Mouse (Mus musculus): ENCODE measurements around the gene Akap6.
A peak's percentile ranks its signal among the peaks of the same experiment; 100 is the strongest.

Akap6 gene

DNA sequence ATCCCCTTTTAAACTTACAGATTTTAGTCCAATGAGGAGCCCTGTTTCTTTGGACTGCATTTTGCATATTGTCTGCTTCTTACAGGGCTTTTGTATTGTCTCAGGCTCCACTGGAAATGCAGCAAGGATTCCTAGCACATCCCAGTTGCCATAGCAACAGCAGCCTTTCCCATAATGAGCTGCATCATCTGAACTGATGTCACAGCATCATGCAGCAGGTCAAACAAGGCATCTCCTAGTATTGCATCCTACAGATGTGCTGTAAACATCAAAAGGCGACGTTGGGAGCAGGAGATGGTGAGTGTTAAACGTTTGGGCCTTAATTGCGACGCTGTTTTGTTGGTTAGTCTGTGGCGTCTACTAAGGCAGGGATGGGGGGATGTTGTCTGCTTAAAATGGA is at the start of gene Akap6:
Akap6 (plus strand) TSS at position 238 of the 400 bp plus-strand sequence.
- no peak for DNase-seq

DNA sequence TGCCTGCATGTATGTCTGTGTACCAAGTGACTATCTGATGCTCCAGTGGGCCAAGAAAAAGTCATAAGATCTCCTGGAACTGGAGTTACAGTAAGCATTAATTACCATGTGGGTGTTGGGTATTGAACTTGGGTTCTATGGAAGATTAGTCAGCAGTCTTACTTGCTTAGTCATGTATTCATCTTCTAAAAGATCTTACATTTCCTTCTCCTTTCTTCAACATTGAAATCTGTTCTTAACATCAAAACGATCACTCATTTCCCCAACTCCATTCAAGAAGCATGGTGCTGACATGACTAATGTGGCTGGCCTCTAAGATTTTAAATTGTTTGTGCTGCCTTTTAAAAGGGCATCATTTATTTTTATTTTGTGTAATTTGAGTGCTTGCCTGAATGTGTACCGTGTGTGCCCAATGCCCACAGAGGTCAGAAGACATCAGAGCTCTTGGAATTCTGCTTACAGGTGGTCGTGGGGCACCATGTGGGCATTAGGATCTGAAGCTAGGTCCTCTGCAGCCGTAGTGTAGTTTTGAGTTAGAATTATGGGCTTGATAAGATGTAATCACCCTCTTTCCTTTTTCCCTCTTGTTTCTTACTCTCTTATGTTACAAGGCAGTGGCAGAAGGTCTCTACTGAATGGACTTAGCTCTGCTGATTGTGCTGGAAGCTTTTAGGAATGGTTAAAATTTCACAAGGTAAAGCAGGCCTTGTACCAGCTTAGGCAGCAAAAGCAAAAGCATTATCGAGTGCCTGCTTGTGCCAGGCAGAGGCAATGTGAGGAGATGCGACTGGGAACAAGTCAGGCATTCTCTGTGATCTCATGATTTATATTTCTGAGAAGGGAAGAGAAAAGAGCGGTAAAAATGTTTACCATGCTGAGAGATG is 36.0 kb upstream of the Akap6 start:
- no peak for DNase-seq

DNA sequence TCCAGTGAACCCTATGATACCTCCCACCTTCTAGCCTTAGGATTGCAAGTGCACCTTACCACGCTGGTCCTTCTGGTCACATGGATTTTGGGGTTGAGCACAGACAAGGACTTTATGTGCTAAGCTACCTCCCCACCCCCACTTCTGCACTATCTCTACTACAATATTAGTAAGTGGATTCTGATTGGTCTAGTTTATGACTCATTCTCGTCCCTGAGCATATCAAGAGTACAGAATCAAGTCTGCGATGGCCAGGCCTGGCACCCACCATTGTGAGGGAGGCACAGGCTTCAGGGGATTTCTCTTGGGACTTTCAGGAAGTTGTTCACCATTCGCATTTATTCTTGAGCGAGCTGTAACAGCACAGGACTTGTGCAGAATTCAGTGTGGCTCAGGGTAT is 34.2 kb upstream of the Akap6 start:
- DNase-seq, result no peak

DNA sequence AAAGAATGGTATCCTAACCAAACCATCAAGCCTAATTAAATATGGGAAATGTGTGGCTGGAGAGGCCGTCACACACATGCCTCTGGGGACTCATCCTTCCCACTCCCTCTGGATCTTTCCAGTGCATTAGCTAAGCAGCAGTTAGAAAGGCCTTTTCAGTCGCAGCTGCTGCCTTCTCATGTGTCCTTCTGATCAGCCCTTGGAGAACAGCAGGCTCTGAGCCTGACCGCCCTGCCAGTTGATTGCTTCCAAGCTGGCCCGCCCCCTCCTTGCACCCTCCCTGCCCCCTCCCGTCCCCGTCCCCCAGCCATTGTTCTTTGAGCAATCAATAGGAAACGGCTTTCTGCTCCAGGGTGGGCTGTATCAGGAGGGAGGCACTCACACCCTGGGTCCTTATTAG is 27.7 kb upstream of the Akap6 start:
- DNase-seq, result peak; percentile 94

DNA sequence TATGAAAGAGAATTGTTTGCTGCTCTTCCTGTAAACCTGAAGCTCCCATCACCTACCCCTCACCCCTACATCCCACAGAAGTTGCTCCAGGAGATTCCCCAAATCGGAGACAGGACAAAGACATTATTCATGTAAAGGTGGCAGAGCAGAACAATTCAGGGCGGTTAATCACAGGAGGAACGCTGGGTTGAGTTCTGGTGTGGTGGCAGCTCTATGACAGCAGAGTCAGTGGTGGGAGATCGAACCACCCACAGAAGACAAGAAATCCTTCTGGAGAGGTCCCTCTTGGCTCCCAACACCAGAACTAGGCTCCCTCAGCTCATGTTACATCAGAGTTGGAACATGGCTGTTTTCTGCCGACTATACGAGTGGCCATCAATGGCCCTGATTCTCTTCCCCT is 27.2 kb upstream of the Akap6 start:
- no peak for DNase-seq

DNA sequence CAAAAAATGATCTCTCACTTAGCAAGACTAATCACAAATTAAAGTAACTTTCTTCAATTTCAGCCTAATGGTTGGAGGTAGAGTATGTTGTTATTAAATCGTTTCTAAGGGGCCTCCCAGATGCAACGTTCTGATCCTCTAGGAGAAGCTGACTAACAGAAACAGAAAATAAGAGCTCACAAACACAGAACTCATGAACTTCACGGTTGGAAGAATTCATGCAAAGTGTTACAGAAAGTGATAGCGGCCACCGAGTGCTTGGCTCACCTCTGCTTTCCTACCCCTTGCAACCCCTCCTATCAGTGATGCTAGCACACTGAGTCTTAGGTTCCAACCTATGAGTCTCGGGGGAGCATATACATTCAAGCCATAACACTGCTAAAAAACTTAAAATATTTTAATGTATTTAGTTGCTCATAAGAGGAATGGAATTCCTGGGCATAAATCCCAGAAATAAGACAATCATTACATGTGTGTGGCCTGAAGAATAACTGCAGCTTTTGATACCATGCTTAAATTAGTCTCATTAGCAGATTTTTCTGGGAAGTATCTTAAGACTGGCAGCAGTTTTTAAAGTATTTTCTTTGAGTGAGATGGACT is 25.7 kb upstream of the Akap6 start:
- no peak for DNase-seq

DNA sequence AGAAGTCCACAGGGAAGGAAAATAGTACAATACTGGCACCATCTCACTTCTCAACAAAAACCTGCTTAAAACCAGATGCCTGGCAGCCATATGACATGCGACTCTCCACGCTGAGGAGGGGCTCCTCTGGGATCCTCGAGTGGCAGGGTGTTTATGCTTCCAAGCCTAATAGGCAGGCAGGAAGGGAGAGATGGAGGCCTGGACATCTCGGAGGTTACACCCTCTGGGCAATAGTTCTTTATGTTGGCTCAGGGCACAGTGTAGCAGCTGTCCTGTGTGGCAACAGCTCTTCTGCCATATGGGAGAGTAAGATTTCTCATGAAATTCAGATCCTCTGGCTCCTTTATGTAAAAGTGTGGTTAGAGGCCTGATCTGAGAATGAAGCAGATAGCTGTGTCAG is 24.2 kb upstream of the Akap6 start:
- peak; percentile 42 for DNase-seq

DNA sequence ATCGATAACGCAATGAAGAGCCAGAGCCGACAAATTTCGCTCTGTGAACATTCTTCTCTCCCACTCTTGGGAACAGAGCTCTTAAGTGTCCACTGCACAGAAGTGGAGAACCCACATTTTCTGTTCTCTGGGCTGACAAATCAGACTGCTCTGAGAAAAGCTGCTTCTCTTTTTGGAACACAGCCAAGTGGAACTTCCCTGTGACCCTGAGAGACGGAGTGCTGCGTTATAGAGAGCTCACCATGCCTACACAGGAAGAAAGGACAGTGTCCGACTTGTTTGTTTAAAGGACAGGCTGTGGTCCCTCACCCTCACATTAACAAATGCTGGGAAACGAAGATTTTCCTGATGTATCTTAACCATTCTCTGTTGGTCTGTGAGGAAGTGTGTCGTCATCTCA is 11.8 kb upstream of the Akap6 start:
- no peak for DNase-seq

DNA sequence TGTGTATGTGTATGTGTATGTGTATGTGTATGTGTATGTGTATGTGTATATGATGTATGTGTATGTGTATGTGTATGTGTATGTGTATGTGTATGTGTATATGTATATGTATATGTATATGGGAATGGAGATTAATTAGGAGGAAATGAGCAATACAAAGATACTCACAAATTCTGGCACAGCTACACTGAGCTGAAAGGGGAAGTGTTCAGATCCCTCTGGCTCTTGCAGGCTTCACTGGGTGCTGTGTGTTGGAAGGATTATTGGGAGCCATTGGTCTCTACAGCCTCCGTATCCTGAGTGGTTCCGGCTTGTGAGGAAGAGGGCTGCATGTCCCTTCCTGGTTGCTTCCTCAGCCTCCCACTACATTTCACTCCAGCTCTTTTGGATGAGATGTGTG is 10.5 kb upstream of the Akap6 start:
- DNase-seq, result no peak

DNA sequence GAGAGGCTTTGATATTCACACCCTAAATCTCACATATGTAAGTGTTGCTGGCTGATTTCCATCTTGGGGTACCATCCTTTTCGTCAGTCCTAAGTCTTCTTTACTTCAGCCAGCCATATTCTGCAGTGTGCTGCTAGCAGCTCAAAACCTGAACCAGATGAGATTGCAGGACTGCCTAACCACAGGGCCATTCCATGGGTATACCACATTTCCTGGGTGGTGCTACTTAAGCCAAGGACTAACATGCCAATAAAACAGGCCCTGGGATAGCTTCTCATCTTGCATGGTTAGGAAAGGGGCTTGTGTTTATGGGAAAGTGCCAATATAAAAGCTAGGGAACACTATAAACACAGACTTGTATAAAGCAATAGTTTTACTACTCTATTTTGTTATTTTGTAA is 7.6 kb upstream of the Akap6 start:
- DNase-seq, result no peak

DNA sequence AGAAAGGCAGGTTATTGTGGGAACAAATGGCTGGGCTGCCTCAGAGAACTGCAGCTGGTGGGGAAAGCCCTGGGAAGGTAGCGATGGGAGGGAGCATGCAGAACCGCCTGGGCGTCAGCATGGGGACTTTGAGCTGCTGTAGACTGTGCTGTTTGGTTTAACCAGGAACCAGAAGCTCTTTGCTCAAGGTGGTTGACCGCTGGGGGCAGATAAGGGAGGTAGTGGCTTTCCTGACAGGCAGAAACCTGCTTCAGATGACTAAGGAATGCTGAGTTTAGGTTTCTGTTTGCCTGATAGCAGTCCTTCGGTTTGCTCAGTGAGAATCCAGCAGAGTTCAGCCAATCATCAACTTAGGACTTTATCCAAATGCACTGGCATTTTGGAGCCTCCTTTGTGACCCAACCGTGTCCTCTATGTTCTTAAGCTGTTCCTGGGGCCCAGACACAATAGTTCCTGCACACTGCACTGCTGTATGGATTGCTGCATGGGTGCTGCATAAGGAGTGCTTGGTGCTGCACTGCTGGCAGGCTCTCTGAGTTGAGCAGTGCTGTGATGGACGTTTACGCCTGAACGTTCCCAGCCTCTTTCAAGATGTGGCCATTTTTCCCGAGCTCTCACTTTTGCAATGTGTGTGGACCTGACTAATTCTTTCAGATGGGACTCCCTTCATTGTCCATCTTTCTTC is 6.8 kb upstream of the Akap6 start:
- DNase-seq, result no peak

DNA sequence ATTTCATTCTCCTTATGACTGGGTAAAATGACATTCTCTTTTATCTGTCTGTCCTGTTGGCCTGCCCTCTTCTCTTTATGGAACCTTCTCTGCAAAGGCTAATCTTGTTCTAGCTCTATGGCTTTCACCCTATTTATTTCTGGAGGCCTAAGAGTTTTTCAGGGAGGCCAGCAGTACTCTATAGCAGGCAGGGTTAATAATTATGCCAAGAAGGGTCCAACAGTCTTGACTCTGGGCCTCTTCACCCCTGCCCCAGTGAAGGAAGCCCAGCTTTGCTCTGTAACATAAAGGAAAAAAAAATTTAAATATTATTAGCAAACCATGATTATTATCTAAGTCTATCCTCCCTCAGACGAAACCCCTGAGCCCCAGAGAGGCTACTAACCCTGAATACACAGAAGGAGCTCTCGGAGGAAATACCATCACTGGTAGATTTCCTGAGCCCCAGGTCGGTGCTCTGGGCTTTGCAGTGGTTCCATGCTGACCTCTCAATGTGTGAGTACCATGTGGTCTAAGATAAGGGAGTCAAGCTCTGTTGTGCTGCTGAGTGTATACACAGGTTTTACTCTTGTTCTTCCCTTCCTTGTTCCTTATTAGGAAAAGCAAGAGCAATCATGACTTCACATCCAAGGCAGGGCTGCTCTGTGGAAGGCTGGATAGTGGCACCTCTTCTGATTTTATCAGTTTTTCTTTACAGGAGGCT is 1.6 kb upstream of the Akap6 start:
- DNase-seq, result no peak

DNA sequence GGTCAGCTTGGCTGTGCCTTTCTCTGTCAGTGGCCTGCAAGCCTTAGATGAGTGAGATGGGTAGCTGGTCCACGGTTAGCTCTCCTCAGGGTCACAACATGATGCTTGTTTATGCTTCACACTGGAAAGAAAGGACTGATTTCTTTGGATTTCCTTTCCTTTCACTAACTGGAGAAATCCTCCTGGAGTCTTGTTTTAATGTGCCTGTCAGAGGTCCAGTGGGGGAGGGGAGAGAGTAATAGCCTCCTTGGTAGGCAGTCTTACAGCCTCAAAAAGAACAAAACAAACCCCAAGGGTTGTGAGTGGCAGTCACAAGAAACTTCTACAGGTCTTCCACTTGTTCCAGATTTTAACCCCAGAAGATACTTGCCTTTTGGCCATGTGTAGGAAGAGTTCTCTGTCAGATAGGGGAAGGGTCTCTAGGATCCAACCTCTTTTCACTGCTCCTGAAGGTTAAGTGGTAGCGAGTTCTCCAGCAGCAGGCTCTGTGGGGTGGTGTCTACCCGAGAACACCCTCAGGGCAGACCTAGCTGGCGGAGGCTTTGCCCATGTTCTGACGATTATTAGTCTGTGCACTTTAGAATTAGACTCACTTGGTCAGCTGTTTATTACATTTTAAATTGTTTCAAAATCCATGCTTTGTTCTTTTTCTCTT is 780 bp upstream of the Akap6 start:
- DNase-seq, result no peak

DNA sequence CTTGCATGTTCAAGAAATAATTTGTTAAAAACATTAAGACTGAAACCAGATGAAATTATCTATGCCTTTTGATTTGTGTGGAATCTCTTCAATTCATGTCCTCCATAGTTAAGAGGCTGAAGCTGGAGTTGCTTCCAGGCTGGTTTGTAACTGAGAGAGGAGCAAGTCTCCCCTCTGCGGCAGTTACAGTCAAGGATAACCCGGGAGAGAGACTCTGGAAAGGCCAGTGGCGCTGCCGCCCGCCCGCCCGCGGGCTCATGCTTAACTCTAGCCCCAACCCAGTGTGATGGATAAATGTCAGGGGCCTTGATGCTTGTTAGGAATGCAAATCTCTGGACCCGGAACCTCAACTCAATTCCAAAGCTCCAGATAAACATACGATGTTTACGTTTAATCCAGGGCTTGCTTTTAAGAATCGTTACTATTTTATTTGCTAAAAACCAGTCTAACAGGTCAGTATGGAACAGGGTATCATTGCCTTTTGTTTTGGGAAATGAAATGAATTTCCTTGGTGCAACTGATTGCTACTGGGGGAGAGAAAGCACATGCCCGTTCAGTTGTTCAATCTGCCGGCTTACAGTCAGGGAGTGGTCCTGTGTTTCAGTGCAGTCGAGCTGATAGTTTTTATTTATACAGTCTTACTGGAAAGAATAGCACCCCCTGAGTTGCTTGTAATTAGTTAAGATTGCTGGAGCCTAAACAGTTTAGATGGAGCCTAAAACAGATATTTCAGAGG is 946 bp downstream of the Akap6 start:
- no peak for DNase-seq

DNA sequence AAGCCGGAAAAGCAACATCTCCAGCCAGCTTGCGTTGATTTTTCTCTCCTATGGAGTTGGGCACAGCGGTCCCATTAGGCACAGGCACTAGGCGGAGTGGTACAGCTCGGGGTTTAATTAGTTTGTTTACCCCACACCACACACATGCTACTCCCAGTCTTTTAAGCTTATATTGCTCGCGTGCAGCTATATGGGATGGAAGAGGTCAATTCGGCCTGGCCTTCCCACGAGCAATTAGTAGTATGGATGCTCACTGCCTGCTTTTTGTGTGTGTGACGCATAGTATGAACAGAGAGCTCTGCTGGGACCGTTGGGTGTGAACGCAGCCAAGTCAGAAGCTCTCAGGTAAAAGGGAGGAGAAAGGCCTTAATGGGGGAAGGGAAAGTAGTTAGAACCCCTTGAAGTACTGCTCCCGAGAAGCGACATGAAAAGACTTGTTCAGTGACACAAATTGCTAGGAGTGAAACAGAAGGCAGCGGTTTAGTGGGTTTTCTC is 1.6 kb downstream of the Akap6 start:
- no peak for DNase-seq

DNA sequence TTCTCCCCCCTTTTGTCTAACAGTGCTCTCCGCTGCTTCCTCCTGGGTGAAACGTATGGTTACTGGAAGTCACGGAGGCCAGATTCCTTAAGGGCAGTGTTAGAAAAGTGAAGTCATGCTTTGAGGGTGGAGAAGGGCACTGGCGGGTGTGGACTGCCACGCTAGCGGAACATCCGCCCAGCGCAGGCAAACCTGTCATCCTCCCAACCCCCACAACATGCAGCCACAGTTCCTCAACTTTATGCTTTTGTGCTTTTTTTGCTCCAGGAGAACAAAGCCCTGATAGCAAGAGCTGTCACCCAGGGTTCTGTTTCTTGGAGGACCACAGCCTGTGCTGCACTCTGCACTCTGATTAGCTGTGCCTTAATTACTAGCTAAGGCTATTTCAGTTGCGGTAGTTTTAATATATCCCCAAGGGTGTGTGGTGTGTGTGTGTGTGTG is 2.0 kb downstream of the Akap6 start:
- no peak for DNase-seq

DNA sequence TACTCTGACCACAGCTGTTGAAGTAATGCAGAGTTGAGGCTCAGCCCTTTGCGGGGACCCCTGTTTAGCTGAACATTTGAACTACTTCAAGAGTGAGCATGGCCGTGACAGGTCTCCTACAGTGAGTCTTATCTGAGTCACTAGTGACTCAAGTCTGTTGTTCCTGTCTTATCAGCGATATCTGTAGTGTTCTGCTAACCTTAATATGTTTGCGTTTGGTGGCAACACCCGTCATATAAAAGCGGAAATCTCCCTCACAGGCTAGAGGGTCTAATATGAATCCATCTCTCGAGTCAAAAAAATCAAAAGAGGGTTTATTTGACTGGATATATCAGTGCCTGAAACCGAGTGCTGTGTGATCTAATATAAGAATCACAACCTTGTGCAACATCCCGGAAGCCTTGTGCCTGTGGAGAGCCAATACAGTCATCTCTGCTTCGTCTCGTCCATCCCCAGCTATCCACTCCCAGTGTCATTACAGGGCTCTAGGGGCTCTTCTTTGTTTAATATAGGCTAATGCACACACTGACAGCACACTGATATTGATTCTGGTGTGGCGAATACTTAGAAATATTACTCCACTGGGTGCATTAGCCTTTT is 3.3 kb downstream of the Akap6 start:
- DNase-seq, result no peak

DNA sequence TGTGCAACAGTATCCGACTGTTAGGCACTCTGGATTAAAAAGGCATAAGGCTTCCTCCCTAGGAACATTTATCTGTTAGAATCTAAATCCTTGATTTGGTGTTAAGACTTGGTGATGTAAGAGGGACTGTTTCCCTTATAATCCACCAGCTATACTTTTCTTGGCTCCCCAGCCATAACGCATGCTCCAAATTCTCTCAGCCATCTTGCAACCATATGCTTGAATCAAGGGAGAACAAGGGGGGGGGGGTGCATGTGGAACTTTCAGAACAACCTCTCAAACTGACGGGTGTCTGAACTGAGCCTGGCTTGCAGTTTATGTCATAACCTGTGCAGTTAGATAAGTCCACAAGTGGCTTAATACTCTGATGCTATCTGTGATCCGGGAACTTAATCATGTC is 4.9 kb downstream of the Akap6 start:
- DNase-seq, result peak; percentile 39

DNA sequence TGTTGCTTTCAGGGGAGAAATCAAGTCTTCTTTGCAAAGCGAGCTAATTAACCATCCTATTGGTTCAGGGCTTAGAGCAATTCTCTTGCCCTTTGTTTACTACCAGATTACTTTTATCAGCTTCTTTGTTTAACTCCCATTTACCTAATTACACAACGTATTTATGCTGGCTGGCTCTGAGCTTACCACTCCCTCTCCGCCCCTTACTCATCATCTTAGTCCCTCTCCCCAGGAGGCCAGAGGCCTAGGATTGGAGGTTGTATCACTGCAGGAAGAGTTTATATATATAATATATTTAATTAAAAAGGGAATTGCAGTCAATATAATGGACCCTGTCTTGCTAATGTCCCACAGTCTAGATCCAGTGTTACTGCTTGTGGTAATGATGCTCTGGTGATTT is 5.6 kb downstream of the Akap6 start:
- no peak for DNase-seq

DNA sequence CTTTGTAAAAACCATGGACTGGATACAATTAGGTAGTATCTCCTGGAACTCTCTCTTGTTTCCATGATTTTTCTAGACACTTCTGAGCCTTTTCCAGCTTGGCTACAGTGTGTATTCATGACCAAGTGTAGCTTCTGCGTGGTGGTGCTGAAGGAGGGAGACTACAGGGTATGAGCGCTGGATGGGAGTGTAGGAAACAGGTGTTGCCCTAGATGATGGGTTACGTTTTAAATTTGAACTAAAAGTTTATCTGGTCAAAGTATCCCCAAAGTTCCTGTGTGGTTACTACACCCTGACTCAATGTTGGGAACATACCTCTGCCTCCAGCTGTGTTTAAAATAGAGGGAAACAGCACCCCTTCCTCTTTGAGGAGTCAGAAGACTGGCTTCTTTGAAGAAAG is 12.2 kb downstream of the Akap6 start:
- DNase-seq, result peak; percentile 19

DNA sequence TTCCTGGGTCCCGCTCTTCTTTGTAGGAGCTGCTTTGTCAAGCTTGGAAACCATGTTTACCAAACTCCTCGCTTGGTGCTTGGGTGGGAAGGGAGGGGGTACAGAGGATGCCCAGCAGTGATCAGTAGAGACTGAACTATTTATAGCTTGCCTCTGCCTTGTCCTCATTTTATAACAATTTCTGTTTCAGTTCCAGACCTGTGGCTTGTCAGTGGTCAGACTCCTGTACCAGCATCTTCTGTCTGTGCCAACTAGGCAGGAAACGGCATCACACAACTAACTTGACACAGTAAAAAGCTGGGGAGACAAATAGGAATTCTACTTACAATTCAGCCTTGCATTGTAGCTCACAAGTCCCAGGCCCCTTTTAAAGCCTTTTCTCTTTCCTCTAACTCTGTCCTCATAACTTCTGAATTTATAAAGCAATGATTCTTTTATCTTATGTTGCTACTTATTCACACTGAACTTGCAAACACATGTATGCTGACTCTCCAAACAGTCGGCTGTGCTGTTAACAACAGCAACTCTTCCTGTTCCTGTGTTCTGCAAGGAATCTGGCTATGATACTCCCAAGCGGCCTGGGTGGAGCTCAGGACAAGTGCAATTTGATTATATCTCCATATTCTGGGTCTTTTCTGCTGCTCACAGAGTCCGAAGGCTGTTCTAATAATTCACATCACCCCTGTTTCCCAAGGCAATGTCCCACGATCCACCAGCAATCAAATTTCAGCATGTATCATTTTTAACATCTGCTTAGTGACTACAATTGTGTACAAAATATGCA is 12.9 kb downstream of the Akap6 start:
- DNase-seq, result peak; percentile 91
